Mouse (Mus musculus): ENCODE data around the gene Syn3. TPM values are rescaled to one million over a fixed set of nuclear protein-coding genes. Genes with fewer than 3 reads are reported as not detected.

The Syn3 gene
- polyA plus RNA-seq, 1 experiment from 2014 or later: 44.1 TPM

- ATAC-seq (ENCODE audit: low read depth): no peak
- Histone ChIP-seq H3K9me3 (ENCODE audit: control insufficient read depth, low read length) (no peaks in the 10 kb centered on the region), H3K27me3 (ENCODE audit: control insufficient read depth, insufficient read depth, low read length) (no peaks in the 10 kb centered on the region), H3K27ac (ENCODE audit: low read depth, low read length) (no peak overlapping the region), H3K4me2 (ENCODE audit: low read depth, low read length) (no peak overlapping the region), H3K4me1 (ENCODE audit: control insufficient read depth, insufficient read depth, low read length) (0 out of 2 replicates have a peak, but pooled peaks cover 2% of the 10 kb centered on the region), H3K36me3 (ENCODE audit: control insufficient read depth, insufficient read depth, low read length) (no peaks in the 10 kb centered on the region), H3K9ac (replicated peaks; ENCODE audit: low read depth, low read length) (no peak overlapping the region), H3K4me3 (ENCODE audit: low read depth, low read length) (no peak overlapping the region)
- WGBS: 75% methylated on average over 8 of the region's 8 CpGs
Observed at GRCm38 (mm10) chr10:86139061-86139681, 359.5 kb downstream of the Syn3 start.

- no peak for ATAC-seq (ENCODE audit: low read depth)
- Histone ChIP-seq H3K4me2 (ENCODE audit: low read depth, low read length) (no peak overlapping the region), H3K4me3 (ENCODE audit: low read depth, low read length) (no peak overlapping the region), H3K27me3 (ENCODE audit: control insufficient read depth, insufficient read depth, low read length) (no peaks in the 10 kb centered on the region), H3K9me3 (ENCODE audit: control insufficient read depth, low read length) (no peaks in the 10 kb centered on the region), H3K9ac (replicated peaks; ENCODE audit: low read depth, low read length) (no peak overlapping the region), H3K27ac (ENCODE audit: low read depth, low read length) (no peak overlapping the region), H3K4me1 (ENCODE audit: control insufficient read depth, insufficient read depth, low read length) (0 out of 2 replicates have a peak, but pooled peaks cover 2% of the 10 kb centered on the region), H3K36me3 (ENCODE audit: control insufficient read depth, insufficient read depth, low read length) (no peaks in the 10 kb centered on the region)
- WGBS: 65% methylated on average over 5 of the region's 5 CpGs
Observed at GRCm38 (mm10) chr10:86137589-86138173, 361.0 kb downstream of the Syn3 start.

GRCm38 (mm10) chr10:86137106-86137505 lies 361.6 kb downstream of the Syn3 start:
- H3K9me3 ChIP-seq (ENCODE audit: control insufficient read depth, low read length): no peaks in the 10 kb centered on the region
- H3K27me3 ChIP-seq (ENCODE audit: control insufficient read depth, insufficient read depth, low read length): no peaks in the 10 kb centered on the region
- 68% methylated on average over 3 of the region's 3 CpGs for WGBS
- no peak overlapping the region for H3K4me3 ChIP-seq (ENCODE audit: low read depth, low read length)
- H3K4me1 ChIP-seq (ENCODE audit: control insufficient read depth, insufficient read depth, low read length): 0 out of 2 replicates have a peak, but pooled peaks cover 2% of the 10 kb centered on the region
- H3K27ac ChIP-seq (ENCODE audit: low read depth, low read length): no peak overlapping the region
- H3K36me3 ChIP-seq (ENCODE audit: control insufficient read depth, insufficient read depth, low read length): no peaks in the 10 kb centered on the region
- no peak overlapping the region for H3K9ac ChIP-seq (replicated peaks; ENCODE audit: low read depth, low read length)
- ATAC-seq (ENCODE audit: low read depth): no peak
- no peak overlapping the region for H3K4me2 ChIP-seq (ENCODE audit: low read depth, low read length)

DNA sequence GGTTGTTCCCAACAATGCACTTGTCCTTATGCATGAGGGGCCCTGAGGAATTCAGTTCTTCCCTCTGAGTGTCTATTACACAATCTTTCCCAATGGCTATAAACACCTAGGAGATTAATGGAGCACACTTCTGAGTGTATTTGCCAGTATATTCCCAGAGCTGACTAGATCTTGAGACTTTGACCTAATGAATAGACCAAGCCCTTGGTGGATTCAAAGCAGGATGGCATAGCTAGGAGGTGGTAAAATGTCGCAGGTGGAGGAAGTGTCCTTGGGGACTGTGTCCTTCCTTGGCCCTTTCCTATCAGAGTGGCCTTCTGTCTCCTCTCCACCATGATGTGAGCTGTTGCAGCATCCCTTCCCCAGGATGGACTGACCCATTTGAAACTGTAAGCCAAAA lies 362.4 kb downstream of the Syn3 start:
- ATAC-seq (ENCODE audit: low read depth): no peak
- Histone ChIP-seq H3K27ac (ENCODE audit: low read depth, low read length) (no peak overlapping the region), H3K27me3 (ENCODE audit: control insufficient read depth, insufficient read depth, low read length) (no peaks in the 10 kb centered on the region), H3K9ac (replicated peaks; ENCODE audit: low read depth, low read length) (no peak overlapping the region), H3K4me2 (ENCODE audit: low read depth, low read length) (no peak overlapping the region), H3K9me3 (ENCODE audit: control insufficient read depth, low read length) (no peaks in the 10 kb centered on the region), H3K4me1 (ENCODE audit: control insufficient read depth, insufficient read depth, low read length) (0 out of 2 replicates have a peak, but pooled peaks cover 2% of the 10 kb centered on the region), H3K36me3 (ENCODE audit: control insufficient read depth, insufficient read depth, low read length) (no peaks in the 10 kb centered on the region), H3K4me3 (ENCODE audit: low read depth, low read length) (no peak overlapping the region)
- WGBS: 74% methylated on average over 1 of the region's 1 CpGs

DNA sequence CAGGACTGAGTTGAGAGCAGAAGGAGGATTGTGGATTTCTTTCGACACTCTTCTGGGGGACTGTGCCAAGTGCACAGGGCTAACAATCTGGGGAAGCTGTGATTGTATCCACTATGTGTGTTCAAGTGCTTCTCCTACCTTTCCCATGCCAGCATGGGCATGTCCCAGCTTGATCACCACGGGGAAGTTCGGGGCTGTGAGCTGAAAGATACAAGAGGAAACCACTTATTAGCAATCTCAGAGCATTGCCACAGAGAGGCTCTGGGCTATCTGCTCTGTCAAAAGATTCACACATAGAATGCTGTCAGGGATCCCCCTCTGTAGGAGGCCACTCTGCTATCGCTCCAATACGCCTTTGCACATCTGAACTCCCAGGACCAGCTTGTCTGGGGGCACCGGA lies 363.8 kb downstream of the Syn3 start:
- H3K4me2 ChIP-seq (ENCODE audit: low read depth, low read length): no peak overlapping the region
- H3K36me3 ChIP-seq (ENCODE audit: control insufficient read depth, insufficient read depth, low read length): no peaks in the 10 kb centered on the region
- no peaks in the 10 kb centered on the region for H3K27me3 ChIP-seq (ENCODE audit: control insufficient read depth, insufficient read depth, low read length)
- H3K27ac ChIP-seq (ENCODE audit: low read depth, low read length): no peak overlapping the region
- no peaks in the 10 kb centered on the region for H3K9me3 ChIP-seq (ENCODE audit: control insufficient read depth, low read length)
- 0 out of 2 replicates have a peak, but pooled peaks cover 2% of the 10 kb centered on the region for H3K4me1 ChIP-seq (ENCODE audit: control insufficient read depth, insufficient read depth, low read length)
- no peak overlapping the region for H3K4me3 ChIP-seq (ENCODE audit: low read depth, low read length)
- no peak for ATAC-seq (ENCODE audit: low read depth)
- 94% methylated on average over 6 of the region's 6 CpGs for WGBS
- H3K9ac ChIP-seq (replicated peaks; ENCODE audit: low read depth, low read length): no peak overlapping the region

- Histone ChIP-seq H3K9ac (replicated peaks; ENCODE audit: low read depth, low read length) (no peak overlapping the region), H3K9me3 (ENCODE audit: control insufficient read depth, low read length) (no peaks in the 10 kb centered on the region), H3K4me3 (ENCODE audit: low read depth, low read length) (no peak overlapping the region), H3K4me1 (ENCODE audit: control insufficient read depth, insufficient read depth, low read length) (0 out of 2 replicates have a peak, but pooled peaks cover 2% of the 10 kb centered on the region), H3K27ac (ENCODE audit: low read depth, low read length) (no peak overlapping the region), H3K27me3 (ENCODE audit: control insufficient read depth, insufficient read depth, low read length) (no peaks in the 10 kb centered on the region), H3K4me2 (ENCODE audit: low read depth, low read length) (no peak overlapping the region), H3K36me3 (ENCODE audit: control insufficient read depth, insufficient read depth, low read length) (no peaks in the 10 kb centered on the region)
- WGBS: 94% methylated on average over 5 of the region's 5 CpGs
- ATAC-seq (ENCODE audit: low read depth): no peak
Observed at GRCm38 (mm10) chr10:86134336-86134735, 364.4 kb downstream of the Syn3 start.

GRCm38 (mm10) chr10:86132420-86132956 lies 366.2 kb downstream of the Syn3 start:
- Histone ChIP-seq H3K9ac (replicated peaks; ENCODE audit: low read depth, low read length) (no peak overlapping the region), H3K4me2 (ENCODE audit: low read depth, low read length) (no peak overlapping the region), H3K27ac (ENCODE audit: low read depth, low read length) (no peak overlapping the region), H3K4me3 (ENCODE audit: low read depth, low read length) (no peak overlapping the region), H3K9me3 (ENCODE audit: control insufficient read depth, low read length) (no peaks in the 10 kb centered on the region), H3K27me3 (ENCODE audit: control insufficient read depth, insufficient read depth, low read length) (no peaks in the 10 kb centered on the region), H3K36me3 (ENCODE audit: control insufficient read depth, insufficient read depth, low read length) (no peaks in the 10 kb centered on the region), H3K4me1 (ENCODE audit: control insufficient read depth, insufficient read depth, low read length) (no peaks in the 10 kb centered on the region)
- ATAC-seq (ENCODE audit: low read depth): no peak
- 87% methylated on average over 10 of the region's 10 CpGs for WGBS

GRCm38 (mm10) chr10:86129046-86129445 lies 369.6 kb downstream of the Syn3 start:
- no peak for ATAC-seq (ENCODE audit: low read depth)
- Histone ChIP-seq H3K36me3 (ENCODE audit: control insufficient read depth, insufficient read depth, low read length) (no peaks in the 10 kb centered on the region), H3K9ac (replicated peaks; ENCODE audit: low read depth, low read length) (no peak overlapping the region), H3K4me1 (ENCODE audit: control insufficient read depth, insufficient read depth, low read length) (no peaks in the 10 kb centered on the region), H3K4me3 (ENCODE audit: low read depth, low read length) (no peak overlapping the region), H3K9me3 (ENCODE audit: control insufficient read depth, low read length) (no peaks in the 10 kb centered on the region), H3K4me2 (ENCODE audit: low read depth, low read length) (no peak overlapping the region), H3K27me3 (ENCODE audit: control insufficient read depth, insufficient read depth, low read length) (no peaks in the 10 kb centered on the region), H3K27ac (ENCODE audit: low read depth, low read length) (no peak overlapping the region)
- WGBS: 89% methylated on average over 6 of the region's 6 CpGs

- H3K9ac ChIP-seq (replicated peaks; ENCODE audit: low read depth, low read length): no peak overlapping the region
- no peaks in the 10 kb centered on the region for H3K27me3 ChIP-seq (ENCODE audit: control insufficient read depth, insufficient read depth, low read length)
- no peaks in the 10 kb centered on the region for H3K4me1 ChIP-seq (ENCODE audit: control insufficient read depth, insufficient read depth, low read length)
- H3K36me3 ChIP-seq (ENCODE audit: control insufficient read depth, insufficient read depth, low read length): no peaks in the 10 kb centered on the region
- no peak overlapping the region for H3K4me3 ChIP-seq (ENCODE audit: low read depth, low read length)
- no peak for ATAC-seq (ENCODE audit: low read depth)
- 90% methylated on average over 11 of the region's 11 CpGs for WGBS
- no peak overlapping the region for H3K4me2 ChIP-seq (ENCODE audit: low read depth, low read length)
- no peaks in the 10 kb centered on the region for H3K9me3 ChIP-seq (ENCODE audit: control insufficient read depth, low read length)
- H3K27ac ChIP-seq (ENCODE audit: low read depth, low read length): no peak overlapping the region
Observed at GRCm38 (mm10) chr10:86126478-86126877, 372.2 kb downstream of the Syn3 start.
